Mouse (Mus musculus): Measurements from ENCODE around the gene Cldn20. TPM values are rescaled to one million over a fixed set of nuclear protein-coding genes. Genes with fewer than 3 reads are reported as not detected.

Cldn20 gene
- polyA plus RNA-seq, 1 experiment from 2014 or later: 0.47 TPM

Other genes starting within 250 kb of the Cldn20 start
- 25.7 and 29.3 TPM in 2 replicates for gene Tiam2, start 206.0 kb upstream of the Cldn20 start, polyA plus RNA-seq (2015; fragmentation: Nextera tagmentation; extraction: Ambion mirVana)
- 17.0 and 18.8 TPM in 2 replicates for gene Tfb1m, start 25.2 kb downstream of the Cldn20 start, polyA plus RNA-seq (2015; fragmentation: Nextera tagmentation; extraction: Ambion mirVana)
- not detected in 2 replicates for gene Nox3, start 163.7 kb downstream of the Cldn20 start, polyA plus RNA-seq (2015; fragmentation: Nextera tagmentation; extraction: Ambion mirVana)